Mouse (Mus musculus): Measurements from ENCODE around the gene Sipa1l3.

Sipa1l3 gene

DNA sequence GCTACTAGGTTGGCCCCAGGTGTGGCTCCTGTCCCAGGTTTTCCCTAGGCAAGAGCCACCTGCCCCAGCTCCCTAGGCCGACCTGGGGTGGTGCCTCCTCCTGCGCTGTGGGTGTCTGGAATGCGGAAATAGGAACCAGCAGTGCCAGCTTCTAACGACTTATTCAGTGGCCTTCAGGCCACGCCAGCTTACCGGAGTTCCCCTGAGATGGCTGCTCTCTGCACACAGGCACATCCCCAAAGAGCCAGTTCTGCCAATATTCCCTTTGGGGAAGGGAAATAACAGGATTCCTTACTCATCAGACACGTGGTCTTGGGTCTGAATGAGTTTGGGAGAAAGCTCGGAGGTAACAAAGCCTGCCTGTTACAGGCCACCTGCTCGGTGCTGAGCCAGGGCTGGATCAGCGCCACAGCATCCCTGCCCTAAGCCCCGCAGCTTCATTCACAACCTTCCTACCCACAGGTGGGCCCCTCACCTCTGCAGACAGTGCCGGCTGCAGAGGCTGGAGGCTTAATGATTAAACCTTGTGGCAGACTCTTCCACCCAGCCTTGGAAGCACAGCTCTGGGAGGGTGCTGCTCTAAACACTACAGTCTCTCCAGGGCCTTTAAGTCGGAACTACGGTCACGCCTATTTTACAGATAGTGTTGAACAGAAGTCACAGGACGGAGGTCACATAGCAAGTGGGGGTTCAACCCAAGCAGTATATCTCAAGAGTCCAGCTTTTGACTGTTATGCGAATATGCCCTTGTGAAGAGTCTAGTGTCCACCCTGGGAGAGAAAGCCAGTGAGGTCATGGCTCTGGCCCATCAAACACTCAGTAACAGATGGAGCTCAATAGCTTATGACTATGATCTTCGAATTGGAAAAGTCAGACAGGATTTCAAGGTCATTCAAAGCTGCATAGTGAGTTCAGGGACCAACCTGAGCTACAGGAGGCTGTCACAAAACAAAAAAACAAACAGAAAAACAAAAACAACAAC, 12.8 kb downstream of the Sipa1l3 start:
- no peak for DNase-seq (ENCODE audit: low spot score)

DNA sequence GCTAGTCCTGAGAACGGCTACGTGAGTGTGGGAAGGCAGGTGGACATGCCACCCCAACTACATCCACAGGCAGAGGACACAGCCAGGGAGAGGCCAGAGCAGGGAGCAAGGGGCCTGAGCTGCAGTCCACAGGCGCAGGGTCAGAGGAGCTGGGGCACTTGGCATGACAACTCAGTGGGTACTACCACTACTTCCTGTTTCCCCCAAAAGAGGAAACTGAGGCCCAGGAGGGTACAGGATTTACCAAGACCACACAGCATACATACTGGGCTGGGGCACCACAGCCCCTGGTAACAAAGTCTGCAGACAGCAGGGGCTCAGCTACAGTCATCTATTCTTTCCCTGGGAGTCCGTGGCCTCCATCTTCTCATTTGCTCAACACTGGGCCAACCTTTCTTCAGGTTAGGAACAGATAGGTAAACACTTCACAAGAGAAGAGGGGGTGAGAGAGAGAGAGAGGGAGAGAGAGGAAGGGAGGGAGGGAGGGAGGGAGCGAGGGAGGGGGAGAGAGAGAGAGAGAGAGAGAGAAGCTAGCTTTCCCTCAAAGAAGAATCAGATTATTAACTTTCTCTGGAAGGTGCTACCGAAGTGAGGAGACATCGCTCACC, 13.7 kb downstream of the Sipa1l3 start:
- no peak for DNase-seq (ENCODE audit: low spot score)

DNA sequence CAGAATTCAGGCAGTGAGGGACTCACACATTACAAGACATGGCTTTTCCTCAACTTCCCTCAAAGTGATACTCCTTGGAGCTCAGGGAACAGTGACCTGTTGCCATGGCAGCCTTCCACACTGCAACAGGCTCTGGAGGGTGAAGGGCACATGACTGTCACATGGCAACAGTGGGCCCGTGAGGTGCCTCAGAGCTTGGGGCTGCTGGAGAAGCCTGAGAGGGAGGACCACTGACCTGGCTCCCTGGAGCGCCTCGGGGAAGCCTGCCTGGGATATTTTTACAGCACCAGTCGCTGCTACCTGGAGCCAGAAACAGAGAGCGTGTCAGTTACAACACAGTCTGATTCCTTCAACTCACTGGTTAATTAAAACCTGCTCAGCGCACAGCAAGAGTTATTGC, 14.8 kb downstream of the Sipa1l3 start:
- no peak for DNase-seq (ENCODE audit: low spot score)

DNA sequence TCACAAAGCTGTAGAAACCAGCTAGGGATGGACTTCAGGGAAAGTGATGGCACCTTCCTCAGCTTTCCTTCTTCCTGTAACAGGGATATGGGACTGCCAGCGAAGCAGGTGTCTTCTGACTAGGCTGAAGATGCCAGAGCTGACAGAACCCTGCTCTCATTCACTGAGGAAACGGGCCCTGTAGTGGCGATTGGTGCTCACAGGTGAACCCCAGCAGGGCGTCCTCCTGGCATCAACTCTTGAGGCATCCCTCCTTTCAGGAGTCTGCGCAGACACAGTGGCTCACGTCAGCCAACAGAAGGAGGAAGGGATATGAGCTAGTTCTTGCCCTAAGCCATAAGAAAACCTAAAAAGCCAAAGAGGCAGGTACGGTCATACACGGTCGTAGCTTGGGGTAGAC, 17.2 kb downstream of the Sipa1l3 start:
- DNase-seq (ENCODE audit: low spot score), result no peak

DNA sequence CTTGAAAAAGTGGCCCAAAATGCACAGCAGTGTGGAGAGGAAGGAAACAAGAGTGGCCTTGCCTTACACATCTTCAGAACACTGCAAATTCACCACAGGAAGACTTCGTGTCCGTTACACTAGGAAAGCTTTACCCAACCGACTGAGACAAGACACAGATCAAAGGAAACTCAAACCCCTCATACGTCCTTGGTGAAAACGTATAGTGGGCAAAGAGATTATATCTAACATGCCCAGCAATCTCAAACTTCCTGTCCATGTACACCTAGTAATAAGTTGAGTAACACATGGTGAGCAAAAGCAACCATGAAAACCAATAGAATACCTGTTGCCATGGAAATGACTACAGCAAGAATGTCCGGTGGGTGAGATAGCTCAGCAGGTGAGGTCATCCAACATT, 19.4 kb downstream of the Sipa1l3 start:
- no peak for DNase-seq (ENCODE audit: low spot score)

DNA sequence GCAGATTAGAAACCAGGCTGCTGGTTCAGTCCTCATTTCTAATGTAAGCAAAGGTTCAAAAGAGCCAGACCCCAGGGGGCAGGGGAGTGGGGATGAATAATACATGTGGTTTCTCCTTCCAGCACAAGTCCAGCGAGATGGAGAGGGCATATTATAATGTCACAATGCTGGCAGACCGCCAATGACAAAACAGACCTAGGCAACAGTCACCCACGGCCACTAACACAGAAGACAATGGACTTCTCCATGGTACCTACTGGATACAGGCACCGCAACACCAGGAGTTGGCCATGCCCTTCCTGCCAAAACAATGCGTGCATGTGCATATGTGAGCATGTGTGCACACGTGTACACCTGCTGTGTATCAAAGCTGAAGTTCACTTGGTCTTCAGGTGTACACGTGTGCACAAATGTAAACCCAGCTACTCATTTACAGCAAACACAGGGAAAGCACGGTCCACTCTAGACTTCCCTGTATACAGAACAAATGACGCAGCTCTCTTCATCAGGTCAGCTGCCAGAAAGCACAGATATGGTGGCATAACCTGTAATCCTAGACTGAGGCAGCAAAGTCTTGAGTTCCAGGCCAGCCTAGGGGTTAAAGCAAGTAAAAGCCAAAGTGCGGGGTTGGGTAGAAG, 21.4 kb downstream of the Sipa1l3 start:
- no peak for DNase-seq (ENCODE audit: low spot score)

DNA sequence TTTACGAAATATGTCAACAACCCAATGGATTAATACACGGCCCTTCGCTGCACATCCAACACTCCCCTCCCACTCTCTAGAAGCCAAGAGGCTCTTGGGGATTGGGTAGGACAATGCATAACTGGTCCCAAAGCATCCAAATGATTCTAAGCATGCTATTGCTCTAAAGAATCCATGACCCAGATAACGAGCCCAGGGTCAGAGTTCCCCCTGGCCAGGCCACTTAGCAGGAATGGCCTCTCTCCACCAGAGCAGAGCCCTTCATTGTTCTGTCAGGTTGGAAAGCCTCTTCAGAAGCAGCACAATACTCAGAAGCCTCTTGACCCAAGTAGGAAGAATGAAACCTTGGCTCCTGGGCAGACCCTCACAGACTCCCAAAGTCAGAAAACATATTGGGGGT, 22.1 kb downstream of the Sipa1l3 start:
- DNase-seq (ENCODE audit: low spot score), result no peak

DNA sequence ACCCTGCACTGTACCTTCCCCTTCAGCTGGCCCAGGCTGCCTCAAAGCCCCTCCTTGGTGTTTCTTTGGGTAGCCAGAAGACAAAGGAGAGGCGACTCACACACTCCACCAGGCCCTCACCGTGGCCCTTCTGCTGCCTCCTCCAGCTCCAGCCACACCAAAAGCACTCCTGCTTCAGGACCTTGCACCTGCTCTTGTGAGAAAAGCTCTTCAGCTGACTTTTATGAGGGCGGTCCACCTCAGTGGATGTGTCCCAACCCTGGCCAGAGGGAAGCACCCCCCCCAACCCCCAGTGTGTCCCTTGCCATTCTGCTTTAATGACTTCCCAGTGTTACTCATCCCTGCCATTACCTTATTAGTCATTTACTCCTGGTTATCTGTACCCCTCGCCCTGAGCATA, 22.6 kb downstream of the Sipa1l3 start:
- DNase-seq (ENCODE audit: low spot score), result no peak

DNA sequence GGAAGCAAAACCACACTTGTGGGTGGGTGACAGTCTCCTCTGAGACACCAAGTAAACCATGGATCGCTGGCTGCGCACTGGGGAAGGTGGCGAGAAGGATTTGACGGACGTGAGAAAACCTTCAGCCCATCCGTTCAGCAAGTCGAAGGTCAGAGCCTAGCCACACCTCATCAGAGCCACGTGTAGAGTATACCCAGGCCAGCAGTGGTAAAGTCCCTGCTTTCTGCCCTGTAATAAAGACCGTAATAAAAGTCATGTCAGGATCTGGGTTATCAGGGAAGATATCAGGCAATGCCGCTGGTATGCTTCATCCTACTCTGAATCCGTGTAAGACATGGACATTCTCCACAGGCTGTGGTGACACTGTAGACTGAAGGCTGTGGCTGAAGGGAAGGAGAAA, 23.6 kb downstream of the Sipa1l3 start:
- no peak for DNase-seq (ENCODE audit: low spot score)

DNA sequence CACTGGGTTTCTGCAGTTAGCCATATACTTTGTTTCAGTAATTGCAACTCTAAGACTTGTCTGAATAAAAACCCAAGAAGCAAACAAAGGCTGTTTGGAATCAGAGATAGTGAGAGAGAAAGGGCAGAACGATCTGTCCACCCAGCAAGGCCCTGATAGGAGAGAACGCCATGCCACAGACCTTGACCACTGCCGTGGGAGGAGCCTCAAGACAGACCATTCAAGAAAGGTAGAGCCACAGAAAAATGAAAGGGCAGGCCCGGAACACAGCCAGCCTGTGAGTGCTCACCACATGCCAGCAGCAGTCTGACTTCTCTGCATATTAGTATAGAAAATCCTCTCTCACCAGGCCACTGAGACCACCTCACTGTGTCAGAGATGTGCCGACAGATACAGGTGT, 24.4 kb downstream of the Sipa1l3 start:
- no peak for DNase-seq (ENCODE audit: low spot score)

DNA sequence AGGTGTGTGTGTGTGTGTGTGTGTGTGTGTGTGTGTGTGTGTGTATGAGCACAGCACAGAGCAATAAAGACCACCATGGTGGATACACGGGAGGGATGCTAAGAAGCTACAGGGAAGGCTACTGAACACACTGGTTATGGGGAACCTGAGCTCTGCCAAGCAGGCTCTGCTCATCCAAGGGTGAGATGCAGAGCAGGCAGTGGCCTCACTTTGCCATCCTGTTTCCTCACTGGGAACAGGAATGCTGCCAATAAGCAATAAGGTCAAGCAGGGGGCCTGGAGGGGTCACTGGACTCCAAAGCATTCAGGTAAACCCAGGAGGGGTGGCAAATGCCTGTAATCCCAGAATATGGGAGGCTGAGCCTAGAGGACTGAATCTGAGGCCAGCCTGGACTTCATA, 25.4 kb downstream of the Sipa1l3 start:
- no peak for DNase-seq (ENCODE audit: low spot score)

DNA sequence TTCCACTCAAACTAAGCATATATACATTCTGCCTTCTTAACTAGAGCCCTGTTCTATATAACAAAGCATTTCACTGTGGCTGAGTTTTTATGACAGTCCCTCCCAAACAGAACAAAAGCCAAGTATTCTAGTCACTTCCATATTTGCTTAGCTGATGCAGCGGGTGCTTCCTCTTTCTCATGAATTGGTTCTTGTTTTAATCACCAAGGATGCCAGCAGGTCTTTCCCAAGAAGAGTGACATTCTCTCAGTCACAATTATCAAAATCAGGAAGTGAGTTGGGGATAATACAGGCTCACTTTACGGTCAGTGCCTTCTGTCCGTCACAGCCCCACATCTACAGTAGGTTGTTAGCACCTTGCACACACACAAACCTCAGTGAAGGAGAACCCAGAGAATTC, 26.6 kb downstream of the Sipa1l3 start:
- no peak for DNase-seq (ENCODE audit: low spot score)

DNA sequence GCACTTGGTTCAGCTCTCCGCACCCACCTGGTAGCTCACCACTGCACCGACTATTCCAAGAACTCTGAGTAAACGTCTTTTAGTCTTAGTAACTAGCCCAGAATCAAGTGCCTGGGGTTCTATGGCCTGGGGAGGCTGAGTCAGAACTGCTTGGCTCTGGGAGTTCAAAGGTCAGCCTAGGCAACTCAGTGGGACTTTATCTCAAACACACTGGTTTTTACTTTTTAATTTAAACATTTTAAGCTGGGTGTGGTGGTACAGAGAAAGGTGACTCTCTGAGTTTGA, 27.0 kb downstream of the Sipa1l3 start:
- DNase-seq (ENCODE audit: low spot score), result no peak

DNA sequence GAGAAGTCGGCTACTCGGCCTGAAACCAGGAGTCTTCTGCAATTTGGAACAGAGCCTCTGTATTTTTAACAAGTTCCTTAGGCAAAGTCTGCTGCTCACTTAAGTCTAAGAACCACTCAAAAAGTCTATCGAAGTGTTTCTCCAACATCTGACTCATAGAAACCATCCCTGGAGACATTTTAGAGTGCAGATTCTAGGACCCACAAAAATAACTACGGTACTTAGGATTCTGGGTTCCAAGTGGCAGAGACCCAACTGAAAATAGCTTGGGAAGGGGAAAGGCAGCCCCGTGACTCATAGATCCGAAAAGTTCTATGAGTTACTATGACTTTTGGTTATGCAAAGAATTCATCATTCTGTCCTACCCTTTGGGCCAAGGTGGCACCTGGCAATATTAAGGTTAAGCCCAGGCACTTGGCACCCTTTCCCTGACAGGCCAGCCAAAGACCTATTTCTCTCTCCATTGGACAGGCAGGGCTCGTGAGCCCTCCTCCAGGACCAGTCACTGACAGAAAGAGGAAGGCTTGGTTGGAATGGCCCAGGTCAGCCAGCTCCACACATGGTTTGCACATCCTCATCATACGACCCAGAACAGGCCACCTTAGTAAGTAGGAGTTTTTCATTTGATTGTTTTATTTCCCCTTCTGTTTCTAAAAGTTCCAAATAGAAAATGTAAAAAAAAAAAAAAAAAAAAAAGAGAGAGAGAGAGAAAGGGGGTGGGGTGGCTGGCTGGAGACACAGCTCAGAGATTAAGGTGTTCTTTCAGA, 27.6 kb downstream of the Sipa1l3 start:
- no peak for DNase-seq (ENCODE audit: low spot score)

DNA sequence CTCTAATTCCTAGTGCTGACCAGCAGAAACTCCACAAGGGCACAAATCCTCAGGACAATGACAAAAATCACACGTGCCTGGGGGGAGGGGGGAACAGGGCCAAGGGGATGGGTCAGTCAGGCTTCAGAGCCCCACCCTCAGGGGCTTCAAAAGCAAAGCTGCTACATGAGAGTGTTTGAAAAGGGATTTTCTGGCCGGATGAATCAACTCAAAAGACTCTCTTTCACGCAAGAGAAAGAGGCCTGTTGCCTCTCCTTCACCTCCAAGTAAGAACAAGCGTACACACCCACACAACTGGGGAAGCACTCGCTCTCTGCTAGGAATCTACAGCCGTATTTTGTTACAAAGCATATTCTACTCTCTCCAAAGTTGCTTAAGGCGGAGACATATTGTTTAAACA, 28.6 kb downstream of the Sipa1l3 start:
- no peak for DNase-seq (ENCODE audit: low spot score)

DNA sequence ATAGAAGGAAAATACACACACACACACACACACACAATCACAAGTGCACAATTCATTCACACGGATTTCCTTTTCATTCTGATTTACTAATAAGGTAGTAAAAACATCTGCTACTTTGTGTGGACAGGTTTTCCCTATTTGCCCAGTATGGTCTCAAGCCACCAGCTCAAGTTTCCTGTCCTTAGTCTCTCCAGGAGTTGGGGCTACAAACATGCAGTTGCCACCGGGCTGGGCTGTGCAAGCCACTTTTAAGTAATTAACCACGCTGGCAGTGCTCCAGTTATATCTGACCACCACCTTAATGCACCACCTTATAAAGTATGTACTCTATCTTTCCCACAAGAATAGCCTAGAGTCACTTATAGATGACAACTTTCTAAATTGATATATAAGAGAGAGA, 29.1 kb downstream of the Sipa1l3 start:
- DNase-seq (ENCODE audit: low spot score), result no peak

DNA sequence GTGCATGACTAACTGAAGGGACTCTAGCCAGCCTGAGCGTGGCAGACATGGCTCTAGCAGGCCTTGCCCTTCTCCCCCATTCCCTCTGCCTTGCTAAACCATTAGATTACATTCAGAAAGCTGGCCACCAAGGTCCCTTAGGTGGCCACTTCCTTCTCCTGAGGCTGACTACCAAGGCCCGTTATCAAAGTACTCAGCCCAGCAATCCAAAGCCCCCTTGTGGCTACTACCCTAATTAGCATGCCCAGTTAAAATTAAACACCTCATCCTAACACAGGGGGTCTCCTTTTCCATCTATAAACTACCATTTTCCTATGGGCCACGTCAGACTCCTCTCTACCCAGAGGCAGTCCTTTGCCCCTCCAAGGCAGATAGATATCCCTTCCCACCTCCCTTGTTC, 31.7 kb downstream of the Sipa1l3 start:
- DNase-seq (ENCODE audit: low spot score), result no peak

DNA sequence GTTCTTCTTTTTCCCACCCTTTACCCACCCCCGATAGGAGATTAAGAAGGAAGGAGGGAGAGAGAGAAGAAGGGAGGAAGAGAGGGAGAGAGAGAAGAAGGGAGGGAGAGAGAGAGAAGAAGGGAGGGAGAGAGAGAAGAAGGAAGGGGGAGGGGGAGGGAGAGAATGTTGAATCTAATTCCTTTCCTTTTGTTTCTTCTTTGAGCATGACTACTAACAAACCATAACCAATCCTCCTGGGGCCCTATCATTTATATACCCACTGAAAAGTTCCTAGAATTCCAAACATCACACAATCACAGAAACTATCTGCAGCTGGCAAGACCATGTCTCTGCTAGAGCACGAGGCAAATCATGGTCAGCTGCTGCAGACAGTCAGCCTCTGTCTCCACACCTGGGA, 32.7 kb downstream of the Sipa1l3 start:
- DNase-seq (ENCODE audit: low spot score), result no peak

DNA sequence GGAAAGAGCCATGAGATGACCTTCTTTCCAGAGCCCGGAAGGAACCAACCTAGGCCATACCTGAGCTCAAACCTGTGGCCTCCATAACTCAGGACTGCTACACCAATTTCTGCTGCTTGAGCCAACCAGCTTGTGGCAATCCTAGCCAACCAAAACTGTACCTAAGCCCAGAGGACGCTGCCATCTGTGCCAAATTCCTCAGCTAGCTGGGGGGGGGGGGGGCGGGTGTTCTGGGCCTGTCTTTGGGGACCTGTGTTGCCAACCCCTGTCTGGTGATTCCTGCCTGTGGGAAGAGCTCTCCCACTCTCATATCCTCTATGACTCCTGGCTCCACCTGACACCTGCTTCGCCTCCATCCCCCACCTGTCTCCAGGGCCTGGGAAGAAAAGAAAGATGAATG, 34.9 kb downstream of the Sipa1l3 start:
- no peak for DNase-seq (ENCODE audit: low spot score)

DNA sequence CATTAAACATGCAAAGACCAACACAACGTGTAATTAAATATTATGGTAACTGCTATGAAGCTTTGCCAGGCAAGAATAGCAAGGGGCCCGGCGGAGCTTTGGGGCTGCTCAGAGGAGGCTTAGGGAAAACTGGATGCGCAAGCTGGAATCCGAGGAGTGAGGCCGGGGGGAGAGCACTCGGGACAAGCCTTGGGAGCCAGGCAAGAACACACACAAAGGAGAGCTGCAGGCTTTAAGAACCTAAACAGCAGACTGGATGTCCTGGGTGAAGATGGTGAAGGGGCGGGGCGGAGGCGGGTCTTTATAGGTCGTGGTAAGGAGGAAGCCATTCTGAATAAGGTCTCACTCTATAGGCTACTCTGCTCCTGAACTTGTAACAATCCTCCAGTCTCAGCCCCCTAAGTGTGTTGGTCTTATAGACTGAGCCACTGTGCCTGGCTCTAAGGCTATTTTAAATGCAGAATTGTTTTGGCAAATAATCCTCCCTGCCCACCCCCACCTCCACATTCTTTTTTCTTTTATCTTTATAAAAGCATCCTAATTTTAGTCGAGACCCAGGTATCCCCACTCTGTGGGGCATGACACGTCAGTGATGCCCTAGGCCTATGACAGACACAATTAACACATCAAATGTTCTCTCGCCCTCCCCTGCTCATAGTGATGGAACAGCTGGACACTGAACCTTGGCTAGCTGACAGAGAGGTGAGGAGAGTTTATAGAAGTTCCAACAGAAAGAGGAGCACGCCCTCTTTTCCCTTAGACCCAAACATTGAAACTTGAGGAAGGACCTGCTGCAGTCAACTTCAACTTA, 36.9 kb downstream of the Sipa1l3 start:
- DNase-seq (ENCODE audit: low spot score), result no peak

DNA sequence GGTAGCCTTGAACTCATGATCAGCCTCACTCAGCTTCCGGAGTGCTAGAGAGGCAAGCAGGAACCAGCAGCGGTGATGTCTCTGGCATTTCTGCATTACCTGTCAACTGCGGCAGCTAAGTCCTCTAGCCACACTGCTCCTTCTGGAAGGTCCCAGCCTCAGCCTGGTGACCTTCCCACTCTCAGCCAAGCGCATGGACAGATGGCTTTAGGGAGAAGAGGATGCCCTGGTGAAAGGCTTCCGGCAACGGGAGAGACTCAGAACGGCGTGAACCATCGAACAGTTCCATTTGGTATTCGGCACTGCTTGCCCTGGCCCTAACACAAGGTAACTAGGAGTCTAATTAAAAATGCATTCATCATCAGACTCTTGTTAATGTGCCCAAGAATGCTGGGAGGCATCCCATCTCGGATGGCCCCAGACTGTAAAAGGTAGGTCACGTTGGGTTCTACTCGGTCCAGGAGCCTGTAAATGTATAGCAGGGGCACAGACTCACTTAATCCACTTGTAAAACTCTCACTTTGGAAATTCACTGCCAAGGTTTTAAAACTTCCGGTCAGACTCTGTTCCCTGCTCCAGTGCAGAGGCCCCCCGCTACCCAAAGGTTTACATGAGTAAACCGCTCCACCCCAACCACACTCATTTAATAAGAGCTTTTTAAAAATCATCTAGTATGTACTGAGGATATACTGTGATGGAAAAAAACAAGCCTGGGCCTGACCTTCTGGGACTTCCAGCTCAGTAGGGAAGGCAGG, 37.7 kb downstream of the Sipa1l3 start:
- no peak for DNase-seq (ENCODE audit: low spot score)

All from c-Kit-positive CD71-positive TER-119-positive erythroid progenitor cells, embryonic 14.5 days (primary cell).